Mouse (Mus musculus) stomach, postnatal 0 days (tissue): Measurements from ENCODE around the gene S100a16. TPM values are rescaled to one million over a fixed set of nuclear protein-coding genes. Genes with fewer than 3 reads are reported as not detected.

Experiments
- ATAC-seq: fragments of 200-750 bp; cut with Nextera tagmentation; 2 replicates; pipeline ENCODE4 v1.8.0; 2017; ENCODE audit not compliant: low FRiP score, low TSS enrichment
- DNase-seq: peaks from one replicate; pipeline ENCODE4 v3.0.0-alpha.2; 2016; ENCODE audit warnings: low spot score
- H3K27ac ChIP-seq: fragments of 300-500 bp; sonication (generic); replicated peaks from 2 replicates; pipeline ENCODE4 v1.5.1; 2014; ENCODE audit warnings: mild to moderate bottlenecking, control low read depth
- H3K27me3 ChIP-seq: fragments of 300-500 bp; sonication (generic); 2 replicates; pipeline ENCODE4 v1.6.1; 2014; ENCODE audit warnings: low read length; ENCODE audit not compliant: control insufficient read depth, insufficient read depth
- H3K36me3 ChIP-seq: fragments of 300-500 bp; sonication (generic); 2 replicates; pipeline ENCODE4 v1.6.1; 2014; ENCODE audit warnings: low read length, mixed read lengths; ENCODE audit not compliant: control insufficient read depth, insufficient read depth
- H3K4me1 ChIP-seq: fragments of 300-500 bp; sonication (generic); replicated peaks from 2 replicates; pipeline ENCODE4 v1.6.1; 2014; ENCODE audit warnings: antibody characterized with exemption; ENCODE audit not compliant: control insufficient read depth, insufficient read depth
- H3K4me2 ChIP-seq: fragments of 300-500 bp; sonication (generic); replicated peaks from 2 replicates; pipeline ENCODE4 v1.6.1; 2014; ENCODE audit warnings: low read depth, mild to moderate bottlenecking, control low read depth, moderate library complexity
- H3K4me3 ChIP-seq: fragments of 300-500 bp; sonication (generic); 2 replicates; pipeline ENCODE4 v1.5.1; 2014; ENCODE audit warnings: low read depth, low read length, control low read depth
- H3K9ac ChIP-seq: fragments of 300-500 bp; sonication (generic); 2 replicates; pipeline ENCODE4 v1.6.1; 2014; ENCODE audit warnings: mild to moderate bottlenecking, low read length, control low read depth, mixed read lengths
- H3K9me3 ChIP-seq: fragments of 300-500 bp; sonication (generic); 2 replicates; pipeline ENCODE4 v1.6.1; 2016; ENCODE audit warnings: low read length; ENCODE audit not compliant: control insufficient read depth
- CTCF ChIP-seq: IDR thresholded peaks from 2 replicates; pipeline ENCODE4 v1.5.1; 2016; ENCODE audit warnings: antibody characterized with exemption, low read depth, mild to moderate bottlenecking, moderate library complexity
- EP300 ChIP-seq: optimal IDR thresholded peaks from 2 replicates; pipeline ENCODE3; 2016; ENCODE audit warnings: antibody characterized with exemption
- WGBS: fragments of 180-500 bp; shearing (Covaris S2); extraction: QIAGEN DNeasy Blood & Tissue Kit; methylation state at CpG from one replicate; pipeline ENCODE4 v1.1.7; 2014; 5-methylcytosine and 5-hydroxymethylcytosine counted together
- polyA plus RNA-seq: library from polyadenylated mRNA; unstranded; fragments of >200 nt; fragmentation: Nextera tagmentation; extraction: Ambion mirVana; gene quantifications from 2 replicates; pipeline ENCODE4 v1.2.1, GENCODE M21; 2015

The S100a16 gene
- polyA plus RNA-seq, 1 experiment from 2014 or later: 559 TPM

- no peak overlapping the region for H3K27ac ChIP-seq
- H3K4me2 ChIP-seq: no peak overlapping the region
- no peak overlapping the region for H3K4me3 ChIP-seq
- ATAC-seq (no peak), DNase-seq (no peak)
- no peaks in the 10 kb centered on the region for H3K4me1 ChIP-seq
- TF ChIP-seq CTCF (no peak), EP300 (no peak)
- WGBS: 64% methylated on average over 5 of the region's 5 CpGs
- H3K36me3 ChIP-seq: no peaks in the 10 kb centered on the region
- H3K9ac ChIP-seq: no peak overlapping the region
- no peaks in the 10 kb centered on the region for H3K27me3 ChIP-seq
- H3K9me3 ChIP-seq: no peaks in the 10 kb centered on the region
Measured at GRCm38 (mm10) chr3:90549676-90550420, 12.8 kb downstream of the S100a16 start.

GRCm38 (mm10) chr3:90550421-90550790, 13.4 kb downstream of the S100a16 start:
- Histone ChIP-seq H3K4me1 (no peaks in the 10 kb centered on the region), H3K27me3 (no peaks in the 10 kb centered on the region), H3K9me3 (no peaks in the 10 kb centered on the region), H3K36me3 (no peaks in the 10 kb centered on the region), H3K9ac (no peak overlapping the region), H3K4me3 (no peak overlapping the region), H3K27ac (no peak overlapping the region), H3K4me2 (no peak overlapping the region)
- 69% methylated on average over 2 of the region's 2 CpGs for WGBS
- no peak for TF ChIP-seq EP300
- TF ChIP-seq CTCF: no peak
- DNase-seq: no peak
- peak; percentile 67 for ATAC-seq

- no peaks in the 10 kb centered on the region for H3K36me3 ChIP-seq
- 62% methylated on average over 2 of the region's 2 CpGs for WGBS
- no peak overlapping the region for H3K27ac ChIP-seq
- no peaks in the 10 kb centered on the region for H3K4me1 ChIP-seq
- TF ChIP-seq EP300 (no peak), CTCF (no peak)
- no peak for DNase-seq
- no peak overlapping the region for H3K4me2 ChIP-seq
- no peaks in the 10 kb centered on the region for H3K9me3 ChIP-seq
- H3K4me3 ChIP-seq: no peak overlapping the region
- H3K27me3 ChIP-seq: no peaks in the 10 kb centered on the region
- ATAC-seq: no peak
- H3K9ac ChIP-seq: no peak overlapping the region
Measured at GRCm38 (mm10) chr3:90552231-90552630, 15.2 kb downstream of the S100a16 start.

GRCm38 (mm10) chr3:90555954-90556353, 18.9 kb downstream of the S100a16 start:
- no peaks in the 10 kb centered on the region for H3K9me3 ChIP-seq
- no peak overlapping the region for H3K4me2 ChIP-seq
- no peaks in the 10 kb centered on the region for H3K4me1 ChIP-seq
- no peak overlapping the region for H3K9ac ChIP-seq
- 0 out of 2 replicates have a peak overlapping the region, but pooled peaks have one; percentile 40 for H3K27ac ChIP-seq
- no peak for ATAC-seq
- DNase-seq: no peak
- no peaks in the 10 kb centered on the region for H3K36me3 ChIP-seq
- H3K4me3 ChIP-seq: no peak overlapping the region
- no peak for TF ChIP-seq EP300
- TF ChIP-seq CTCF: no peak
- 54% methylated on average over 5 of the region's 5 CpGs for WGBS
- no peaks in the 10 kb centered on the region for H3K27me3 ChIP-seq

GRCm38 (mm10) chr3:90560008-90560628, 23.1 kb downstream of the S100a16 start, which contains the start of gene S100a3:
Gene S100a3 (plus strand): TSS chr3:90560578.
- no peaks in the 10 kb centered on the region for H3K36me3 ChIP-seq
- H3K27ac ChIP-seq: no peak within 1 kb of the TSS
- H3K27me3 ChIP-seq: no peaks in the 10 kb centered on the region
- DNase-seq (no peak), ATAC-seq (no peak)
- H3K4me1 ChIP-seq: no peaks in the 10 kb centered on the region
- H3K4me2 ChIP-seq: no peak within 1 kb of the TSS
- H3K9me3 ChIP-seq: no peaks in the 10 kb centered on the region
- no peak within 1 kb of the TSS for H3K4me3 ChIP-seq
- no peak within 1 kb of the TSS for H3K9ac ChIP-seq
- 68% methylated on average over 6 of the region's 6 CpGs for WGBS
- TF ChIP-seq EP300: no peak
- TF ChIP-seq CTCF: no peak

GRCm38 (mm10) chr3:90574691-90575090, 37.6 kb downstream of the S100a16 start:
- no peak overlapping the region for H3K4me2 ChIP-seq
- TF ChIP-seq EP300 (no peak), CTCF (no peak)
- H3K27ac ChIP-seq: peak overlapping the region; percentile 71
- H3K9me3 ChIP-seq: no peaks in the 10 kb centered on the region
- H3K36me3 ChIP-seq: no peaks in the 10 kb centered on the region
- H3K4me3 ChIP-seq: no peak overlapping the region
- DNase-seq: no peak
- WGBS: 65% methylated on average over 5 of the region's 5 CpGs
- 0 out of 2 replicates have a peak overlapping the region, but pooled peaks have one; percentile 31 for H3K9ac ChIP-seq
- H3K27me3 ChIP-seq: no peaks in the 10 kb centered on the region
- H3K4me1 ChIP-seq: no peaks in the 10 kb centered on the region
- 0 out of 2 replicates have a peak, but pooled peaks have one; percentile 15 for ATAC-seq
